Mouse (Mus musculus) adrenal gland, postnatal 25 days (tissue): ENCODE results near the gene Iffo2. TPM values are rescaled to one million over a fixed set of nuclear protein-coding genes. Genes with fewer than 3 reads are reported as not detected.

Experiments
- DNase-seq: peaks from one replicate; pipeline ENCODE4 v3.0.0; 2021; ENCODE audit warnings: mixed read lengths
- total RNA-seq: library from RNA; stranded (reverse); gene quantifications from 2 replicates; pipeline ENCODE4 v1.2.3, GENCODE M21; 2021

Iffo2 gene
- total RNA-seq, 1 experiment from 2014 or later = 15.0 TPM

DNA sequence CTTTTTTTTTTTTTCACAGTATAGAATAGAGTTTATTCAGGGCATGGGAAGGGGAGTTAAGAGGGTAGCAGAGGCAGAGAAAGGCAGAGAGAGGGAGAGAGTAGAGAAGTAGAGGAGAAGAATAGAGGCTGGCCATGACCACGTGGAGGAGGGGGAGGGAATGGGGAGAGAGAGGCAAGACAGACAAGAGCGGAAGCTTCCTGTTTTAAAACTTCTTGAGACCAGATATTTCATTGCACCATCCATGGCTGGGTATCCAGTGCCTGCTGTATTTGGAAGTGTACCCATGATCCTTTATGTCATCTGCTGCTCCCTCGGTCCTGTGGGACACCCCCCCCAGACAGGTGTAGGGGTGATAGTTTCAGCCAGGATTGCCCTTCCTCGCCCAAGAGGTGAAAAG lies 78.6 kb downstream of the Iffo2 start:
- no peak for DNase-seq

DNA sequence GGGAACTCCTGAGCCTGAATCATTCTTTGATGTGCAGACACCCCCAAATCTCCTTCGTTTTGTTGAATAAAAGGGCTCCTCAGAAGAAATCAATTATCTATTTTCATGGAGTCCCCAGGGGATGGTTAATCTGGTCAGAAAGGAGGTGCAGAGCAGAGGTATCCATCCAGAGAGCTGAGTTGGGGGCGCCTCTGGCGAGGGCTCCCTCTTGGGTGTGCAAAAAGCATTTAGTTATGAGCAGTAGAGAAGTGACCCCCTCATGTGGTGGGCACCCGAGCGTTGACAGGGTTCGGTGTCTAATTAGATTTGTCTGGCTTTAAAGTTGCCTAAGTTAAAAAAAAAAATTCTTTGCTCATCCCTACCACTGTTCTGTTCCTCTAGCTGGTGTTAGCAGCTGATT lies 80.6 kb downstream of the Iffo2 start:
- no peak for DNase-seq

DNA sequence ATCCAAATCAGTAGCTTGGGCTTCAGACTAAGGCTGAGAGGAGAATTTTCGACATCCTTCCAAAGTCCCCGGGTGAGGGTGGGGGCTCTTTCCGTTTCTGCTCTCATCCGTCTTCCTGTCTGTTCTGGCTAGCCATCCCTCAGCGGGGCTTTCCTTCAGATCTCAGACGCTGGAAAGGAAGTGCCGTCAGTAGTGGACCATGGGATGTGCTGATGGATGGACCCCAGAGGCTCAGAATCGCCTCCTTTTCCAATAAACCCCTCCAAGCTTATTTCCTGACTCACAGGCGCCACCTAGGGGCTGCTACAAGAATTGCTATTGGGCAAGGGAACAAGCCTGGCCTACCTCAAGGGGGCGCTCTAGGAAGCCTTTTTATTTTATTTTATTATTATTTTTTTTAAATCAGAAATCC lies 81.2 kb downstream of the Iffo2 start:
- peak; percentile 82 for DNase-seq

DNA sequence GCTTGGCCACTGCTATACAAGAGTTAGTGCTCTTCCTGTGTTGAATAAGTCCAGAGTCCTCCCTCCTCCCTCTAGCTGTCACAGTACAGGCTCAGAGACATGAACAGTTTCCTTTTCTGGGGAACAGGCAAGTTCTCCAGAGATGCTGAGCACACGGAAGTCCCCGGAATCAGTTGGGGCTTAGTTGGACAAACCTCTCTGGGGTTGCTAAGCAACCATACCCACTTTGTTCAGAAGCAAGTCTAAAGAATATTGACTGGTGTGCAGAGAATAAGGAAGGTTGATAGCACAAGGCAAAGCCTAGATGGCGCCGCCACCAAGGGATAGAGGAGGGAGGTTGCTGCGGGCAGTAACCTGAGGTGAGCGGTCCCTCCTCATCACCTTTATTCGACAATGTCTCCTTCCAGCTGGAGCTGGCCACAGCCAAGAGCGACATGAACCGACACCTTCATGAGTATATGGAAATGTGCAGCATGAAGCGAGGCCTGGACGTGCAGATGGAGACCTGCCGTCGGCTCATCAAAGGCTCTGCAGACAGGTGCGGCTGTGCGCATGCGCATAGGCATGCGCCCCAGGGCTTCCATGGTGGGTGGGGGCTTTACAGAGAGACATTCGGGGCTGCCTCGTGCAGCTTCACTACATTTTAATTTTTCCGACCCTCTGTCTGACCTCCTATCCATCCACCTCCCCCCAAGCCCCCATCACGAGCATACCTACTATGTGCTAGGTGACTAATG lies 84.3 kb downstream of the Iffo2 start:
- no peak for DNase-seq

DNA sequence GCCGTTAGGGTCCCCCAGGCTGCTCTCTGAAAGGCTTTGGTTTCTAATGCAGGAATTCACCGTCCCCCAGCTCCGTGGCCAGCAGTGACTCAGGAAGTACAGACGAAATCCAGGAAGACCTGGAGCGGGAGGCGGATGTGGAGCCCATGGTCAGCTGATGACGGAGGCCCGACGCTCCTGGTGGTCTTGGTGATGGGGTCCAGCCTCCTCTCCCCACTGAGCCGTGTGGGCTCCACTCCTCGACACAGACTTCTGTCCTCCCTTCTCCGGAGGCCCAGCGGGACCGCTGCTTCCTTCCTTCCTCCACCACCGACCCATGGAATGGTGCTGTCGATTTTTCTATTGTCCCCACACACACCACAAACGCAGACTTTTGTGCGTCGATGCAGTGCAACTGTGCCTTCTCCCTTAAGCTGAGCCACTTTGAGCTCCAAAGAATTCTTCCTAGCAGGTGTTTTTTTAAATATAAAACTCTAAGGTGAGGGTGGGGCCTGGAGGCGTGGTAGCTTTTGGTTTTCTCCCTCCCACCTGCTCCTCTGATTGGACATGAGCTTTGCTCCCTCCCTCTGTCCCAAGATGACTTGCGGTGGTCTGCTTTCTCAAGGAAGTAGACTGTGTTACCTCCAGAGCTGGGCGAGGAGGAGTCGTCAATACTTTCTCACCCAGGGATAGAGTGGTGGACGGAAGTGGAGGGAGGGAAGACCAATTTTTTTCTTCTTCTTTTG lies 86.1 kb downstream of the Iffo2 start:
- DNase-seq = no peak

DNA sequence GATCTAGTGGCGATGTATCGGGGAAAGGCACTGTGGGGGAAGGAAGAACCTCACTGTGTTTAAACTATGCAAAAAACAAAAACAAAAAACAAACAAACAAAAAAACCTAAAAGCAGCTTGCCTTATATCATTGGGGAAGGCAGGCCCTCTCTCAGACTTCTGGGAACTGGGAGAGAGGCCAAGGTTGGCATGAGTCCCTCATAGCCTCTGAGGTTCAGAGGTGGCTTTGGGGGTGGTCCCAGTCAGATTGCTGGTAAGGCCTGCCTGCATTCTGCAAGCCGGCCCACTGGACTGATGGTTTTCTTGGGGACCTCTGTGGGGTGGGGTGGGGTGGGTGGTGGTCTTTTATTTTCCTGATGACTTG lies 86.6 kb downstream of the Iffo2 start:
- no peak for DNase-seq

DNA sequence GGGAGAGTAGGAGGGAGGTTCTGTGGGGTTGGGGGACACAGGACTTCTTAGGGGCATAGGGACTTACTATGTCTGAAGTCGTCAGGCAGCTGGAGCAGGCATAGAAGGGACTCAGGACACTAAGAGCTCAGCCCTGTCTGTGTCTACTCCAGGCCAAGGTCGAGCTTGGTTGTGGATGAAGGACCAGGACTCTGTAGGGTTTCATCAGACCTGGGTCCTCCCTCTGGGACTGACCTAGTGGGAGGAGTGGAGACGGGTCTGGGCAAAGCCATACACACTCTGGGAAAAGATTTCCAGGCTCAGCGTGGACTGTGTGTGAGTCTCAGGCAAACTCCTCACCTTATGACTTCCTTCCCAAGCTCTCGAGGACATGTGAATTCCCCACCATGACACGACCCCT lies 89.4 kb downstream of the Iffo2 start:
- DNase-seq = no peak

DNA sequence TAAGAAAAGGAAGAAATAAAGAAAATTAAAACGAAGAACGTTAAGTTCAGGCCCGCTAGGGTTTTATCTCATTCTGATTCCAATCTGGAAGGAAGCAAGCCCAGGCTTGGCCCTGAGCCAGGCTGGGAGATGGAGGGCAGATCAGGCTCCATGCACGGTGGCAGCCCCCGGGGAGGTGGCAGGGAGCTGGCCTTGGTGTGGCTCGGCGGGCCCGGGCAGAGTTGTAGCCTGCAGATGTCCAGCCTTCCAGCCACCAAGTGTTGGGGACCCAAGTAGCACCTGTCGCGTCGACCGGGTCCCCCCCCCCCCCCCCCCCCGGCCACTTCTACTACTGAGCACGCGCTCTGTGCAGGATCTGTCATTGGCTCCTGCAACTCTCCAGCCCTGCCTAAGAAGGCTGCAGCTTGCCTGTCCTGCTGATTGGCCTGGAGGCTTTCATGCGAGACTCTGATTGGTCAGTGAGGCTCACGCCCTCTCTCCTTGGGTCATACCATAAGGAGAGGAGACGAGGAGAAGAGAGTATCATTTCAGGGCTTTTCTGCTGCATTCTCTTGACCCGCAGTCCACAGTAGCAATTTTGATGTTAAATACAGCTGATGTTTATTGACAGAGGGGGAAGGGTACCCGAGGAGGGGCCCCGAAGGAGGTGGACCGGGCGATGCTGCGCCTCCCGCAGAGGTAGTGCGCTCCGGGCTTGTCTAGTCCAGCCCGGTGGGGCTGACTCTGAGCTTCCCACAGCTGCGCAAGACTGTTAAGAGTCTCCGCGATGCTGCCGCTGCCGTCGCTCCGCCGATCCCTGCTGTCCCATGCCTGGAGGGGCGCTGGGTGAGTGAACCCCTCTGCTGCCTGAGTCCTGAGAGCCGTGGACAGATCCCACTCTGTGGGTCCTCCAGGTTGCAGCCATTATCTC lies 92.3 kb downstream of the Iffo2 start, which contains the start of gene Aldh4a1:
Gene Aldh4a1 (plus strand): TSS at position 494 of the 910 bp plus-strand sequence.
- DNase-seq = peak; percentile 88

DNA sequence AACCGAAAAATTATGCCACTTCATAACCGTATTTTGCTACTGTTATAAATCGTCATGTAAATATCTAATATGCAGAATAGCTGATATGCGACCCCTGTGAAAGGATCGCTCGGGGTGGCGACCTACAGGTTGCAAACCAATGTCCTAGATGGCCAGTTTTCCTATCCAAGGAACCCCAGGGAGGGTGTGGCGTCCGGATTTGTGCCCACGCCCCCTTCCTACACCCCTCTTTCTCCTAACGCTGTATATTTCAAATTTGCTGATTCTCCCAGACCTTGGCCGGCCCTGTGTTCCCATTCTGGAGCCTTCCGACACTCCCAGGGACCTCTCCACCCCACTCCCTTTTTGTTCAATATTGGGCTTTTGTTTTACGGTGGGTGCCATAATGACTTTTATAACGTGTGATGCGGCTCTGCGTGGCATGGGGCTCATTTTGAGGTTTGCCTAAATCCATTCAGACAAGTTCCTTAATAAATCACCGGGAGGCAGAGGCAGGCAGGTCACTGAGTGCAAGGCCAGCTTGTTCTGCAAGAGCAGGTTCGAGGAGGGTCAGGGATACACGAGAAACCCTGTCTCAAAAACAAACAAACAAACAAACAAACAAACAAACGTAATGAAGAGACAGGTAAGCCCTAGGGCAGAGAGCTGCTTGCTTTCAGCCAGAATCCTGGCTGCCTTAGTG lies 93.2 kb downstream of the Iffo2 start:
- DNase-seq = no peak

DNA sequence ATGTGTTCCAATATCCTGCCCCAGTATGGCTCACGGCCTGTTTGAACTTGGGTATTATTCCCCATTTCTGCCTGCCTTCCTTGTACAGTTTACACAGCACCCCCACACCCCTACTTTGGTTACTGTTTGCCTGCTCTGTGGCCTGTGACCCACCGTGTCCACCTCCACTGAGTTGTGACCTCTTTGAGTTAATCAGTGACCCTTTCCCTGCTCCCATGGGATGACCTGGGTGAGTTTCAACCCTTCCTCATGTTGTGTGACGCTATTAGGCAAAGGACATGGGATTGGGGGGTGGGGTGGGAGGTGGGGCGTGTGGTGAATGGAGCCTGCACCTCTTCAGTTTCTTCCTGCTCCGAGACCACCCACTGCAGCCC lies 93.8 kb downstream of the Iffo2 start:
- no peak for DNase-seq

DNA sequence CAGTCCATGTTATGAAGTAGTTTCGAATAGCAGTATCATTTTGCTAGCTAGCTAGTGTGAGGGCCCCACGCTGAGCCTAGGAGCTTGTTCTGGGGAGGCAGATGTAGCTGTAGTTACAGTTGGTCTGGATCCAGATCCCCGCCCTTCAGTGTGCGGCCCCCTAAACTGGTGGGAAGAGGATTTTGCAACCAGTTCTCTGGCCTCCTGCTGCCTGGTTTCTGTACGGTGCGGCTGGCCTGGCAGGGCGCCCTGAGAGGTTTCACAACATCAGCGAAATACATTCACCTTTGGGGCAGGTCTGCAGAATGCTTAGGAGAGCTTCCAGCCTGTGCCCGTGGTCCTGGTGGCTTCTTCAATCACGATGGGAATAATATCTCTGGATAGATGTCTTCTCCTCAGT lies 94.4 kb downstream of the Iffo2 start:
- DNase-seq = peak; percentile 53

DNA sequence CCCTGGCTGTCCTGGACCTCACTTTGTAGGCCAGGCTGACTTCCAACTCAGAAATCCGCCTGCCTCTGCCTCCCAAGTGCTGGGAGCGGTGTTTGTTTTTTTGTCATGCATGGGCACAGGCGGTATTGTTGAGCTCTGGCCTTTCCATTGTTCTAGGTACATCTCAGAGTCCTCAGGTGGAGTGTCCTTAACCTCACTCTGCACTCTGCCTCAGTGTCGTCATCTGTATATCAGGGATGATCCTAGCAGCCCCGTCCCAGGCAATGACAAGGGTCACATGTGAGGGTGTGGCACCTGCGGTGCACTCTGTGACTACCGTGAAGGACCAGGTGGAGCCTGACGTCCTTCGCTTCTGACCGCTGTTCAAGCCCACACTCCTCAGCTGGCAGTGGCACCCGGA lies 97.0 kb downstream of the Iffo2 start:
- no peak for DNase-seq

DNA sequence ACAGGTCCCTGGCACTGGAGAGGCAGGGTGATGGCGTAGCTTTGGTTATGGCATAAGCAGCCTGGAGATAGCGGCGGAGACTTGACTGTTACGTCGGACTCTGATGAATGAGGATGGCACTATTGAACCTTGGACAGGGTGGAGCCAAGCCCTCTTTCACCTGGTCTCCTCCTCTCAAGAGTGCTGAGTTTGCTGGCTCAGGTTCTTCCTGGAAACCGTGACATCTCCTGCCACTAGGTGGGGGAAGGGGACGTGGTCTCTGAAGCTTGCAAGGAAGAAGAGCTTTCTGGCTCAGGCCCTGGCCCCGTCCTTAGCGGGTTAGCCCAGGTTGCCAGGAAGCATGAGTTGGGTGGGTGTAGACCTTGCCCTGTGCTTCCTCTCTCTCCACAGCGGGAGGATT lies 99.8 kb downstream of the Iffo2 start:
- DNase-seq = no peak

DNA sequence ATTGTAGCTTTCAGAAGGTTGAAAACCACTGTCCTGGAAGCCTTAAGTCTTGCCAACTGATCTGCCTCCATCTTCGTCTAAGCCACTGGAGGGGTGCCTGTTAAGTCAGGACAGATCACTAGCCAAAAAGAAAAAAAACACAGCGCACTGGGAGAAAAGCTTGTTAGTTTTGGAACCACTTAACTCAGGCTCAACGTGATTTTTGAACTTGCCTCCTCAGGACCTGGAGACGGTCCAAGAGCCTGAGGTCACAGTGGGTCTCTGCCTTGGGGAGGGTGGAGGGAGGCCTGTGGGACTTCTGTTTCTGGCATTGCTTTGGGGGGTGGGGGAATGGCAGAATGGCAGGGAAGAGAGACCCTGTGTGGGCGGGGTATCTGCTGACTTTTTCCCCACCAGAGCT lies 100.8 kb downstream of the Iffo2 start:
- DNase-seq = peak; percentile 25

DNA sequence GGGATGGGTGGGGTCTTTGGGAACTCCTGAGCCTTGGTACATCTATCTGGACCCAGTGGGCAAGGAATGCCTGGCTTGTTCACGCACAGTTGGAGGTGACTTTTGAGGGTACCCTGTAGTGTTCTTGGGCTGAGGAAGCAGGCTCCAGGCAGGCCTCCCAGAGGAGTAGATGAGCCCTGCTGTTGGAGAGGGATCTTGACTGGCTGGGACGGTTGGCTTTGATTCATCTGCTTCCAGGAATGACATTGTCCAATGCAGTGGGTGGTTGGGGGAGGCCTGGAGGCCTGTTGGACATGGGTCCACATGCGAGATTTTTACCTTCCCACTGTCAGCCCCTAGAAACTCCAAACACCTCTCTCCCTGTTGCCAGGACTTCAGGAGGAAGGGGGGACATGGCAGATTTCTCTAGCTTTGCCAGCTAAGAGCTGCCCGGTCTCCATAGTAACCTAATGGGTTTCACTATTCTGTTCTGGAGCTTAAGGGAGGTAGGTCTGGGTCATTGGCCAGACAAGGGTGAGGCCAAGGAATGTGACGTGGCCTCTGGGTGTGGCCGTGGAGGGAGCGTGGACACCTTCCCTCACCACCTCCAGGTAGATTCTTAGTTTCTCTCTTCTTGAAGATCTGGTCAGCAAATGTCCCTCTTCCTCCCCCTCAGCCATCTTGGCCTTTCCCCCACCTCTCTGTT lies 101.4 kb downstream of the Iffo2 start:
- no peak for DNase-seq

DNA sequence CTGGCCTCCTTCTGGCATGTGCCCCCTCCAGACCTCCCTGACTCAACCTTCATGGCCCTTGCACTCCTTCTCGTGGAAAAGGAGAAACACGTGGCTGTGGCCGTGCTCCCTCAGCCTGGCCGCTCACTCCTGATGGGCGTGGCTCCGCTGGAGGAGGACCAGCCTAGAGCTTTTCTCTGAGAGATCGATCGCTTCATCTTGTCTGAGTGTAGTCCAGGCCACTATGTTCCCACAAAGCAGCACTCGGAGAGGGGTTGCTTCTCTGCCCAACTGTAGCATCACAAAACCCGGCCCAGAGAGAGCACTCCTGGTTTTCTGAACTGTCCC lies 101.9 kb downstream of the Iffo2 start:
- no peak for DNase-seq

DNA sequence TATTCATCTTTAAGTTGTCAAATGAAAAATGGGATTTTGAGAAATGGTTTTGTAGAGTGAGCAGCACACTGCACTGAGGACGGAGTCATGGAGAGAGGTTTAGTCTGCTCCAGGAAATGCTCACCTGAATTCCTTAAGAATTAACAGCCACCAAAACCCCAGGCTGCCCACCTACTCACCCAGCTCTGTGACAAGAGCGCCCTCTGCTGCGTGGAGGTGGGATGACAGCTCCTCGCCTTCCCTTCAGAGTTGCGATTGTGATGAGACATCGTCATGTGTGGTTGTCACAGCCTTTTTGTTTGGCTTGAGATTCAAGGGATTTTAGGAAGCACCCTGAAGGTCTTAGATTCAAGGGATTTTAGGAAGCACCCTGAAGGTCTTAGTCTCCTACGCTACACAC lies 106.0 kb downstream of the Iffo2 start:
- peak; percentile 74 for DNase-seq

DNA sequence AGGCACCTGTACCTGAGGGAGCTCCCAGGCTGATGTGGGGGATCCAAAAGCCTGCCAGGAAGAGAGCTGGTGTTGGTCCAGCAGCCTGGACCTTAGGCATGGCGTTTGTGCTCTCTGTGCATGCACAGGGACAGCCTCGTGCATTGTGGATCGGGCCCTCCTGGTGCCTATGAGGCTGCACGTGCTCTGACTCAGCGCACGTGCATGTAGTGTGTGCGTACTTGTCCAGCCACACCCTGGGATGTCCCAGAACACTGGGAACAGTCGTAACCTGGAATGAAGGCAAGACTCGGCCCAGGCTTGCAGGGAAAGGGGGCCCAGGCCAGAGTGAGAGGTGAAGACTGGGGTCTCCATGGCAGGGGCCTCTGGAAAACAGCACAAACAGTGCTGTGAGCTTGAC lies 107.5 kb downstream of the Iffo2 start:
- DNase-seq = no peak

DNA sequence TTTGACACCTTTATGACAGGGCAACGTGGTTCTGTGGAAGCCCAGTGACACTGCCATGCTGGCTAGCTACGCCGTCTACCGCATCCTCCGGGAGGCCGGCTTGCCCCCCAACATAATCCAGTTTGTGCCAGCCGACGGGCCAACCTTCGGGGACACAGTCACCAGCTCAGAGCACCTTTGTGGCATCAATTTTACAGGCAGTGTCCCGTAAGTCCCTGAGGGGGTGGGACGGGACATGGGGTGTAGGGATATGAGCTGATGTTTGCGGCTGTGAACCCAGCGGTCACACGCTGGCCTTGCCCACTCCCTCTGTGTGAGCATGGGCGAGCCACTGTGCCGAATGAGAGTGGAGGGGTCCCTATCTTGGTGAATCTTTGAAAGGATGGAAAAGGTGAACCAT lies 108.0 kb downstream of the Iffo2 start:
- DNase-seq = no peak

DNA sequence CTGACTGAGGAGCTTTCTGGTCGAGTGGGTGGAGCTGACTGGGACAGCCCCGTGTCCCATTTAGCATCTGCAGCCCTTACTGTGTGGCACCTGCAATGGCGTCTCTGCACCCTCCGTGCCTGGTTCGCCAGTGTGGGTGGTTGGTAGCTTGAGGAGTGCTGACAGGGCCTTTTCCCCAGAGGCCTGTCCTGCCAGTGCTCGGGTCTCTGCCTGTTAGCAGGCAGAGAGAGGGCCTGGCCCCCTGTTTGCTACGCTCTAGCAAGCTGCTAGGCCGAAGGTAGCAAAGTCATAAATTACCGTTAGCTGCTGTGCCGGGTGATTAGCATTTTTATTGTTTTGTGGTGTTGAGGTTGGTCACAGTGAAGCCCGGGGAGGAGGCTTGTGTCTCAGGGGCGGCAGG lies 109.5 kb downstream of the Iffo2 start:
- no peak for DNase-seq

DNA sequence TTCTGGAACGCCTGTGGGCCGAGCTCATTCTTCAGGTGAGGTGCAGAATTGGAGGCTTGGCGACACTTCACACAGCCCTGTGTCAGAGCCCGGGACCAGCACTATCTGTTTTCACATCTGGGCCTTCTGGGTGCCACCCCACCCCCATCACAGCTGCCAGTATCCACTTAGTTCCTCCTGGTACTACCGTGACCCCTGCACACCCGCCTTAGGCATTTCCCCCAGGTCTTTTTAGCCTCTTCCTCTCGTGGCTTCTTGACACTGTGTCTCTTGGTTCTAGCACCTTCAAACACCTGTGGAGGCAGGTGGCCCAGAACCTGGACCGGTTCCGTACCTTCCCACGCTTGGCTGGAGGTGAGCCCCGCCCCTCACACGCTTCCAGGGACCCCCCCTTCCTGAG lies 110.0 kb downstream of the Iffo2 start:
- DNase-seq = no peak

DNA sequence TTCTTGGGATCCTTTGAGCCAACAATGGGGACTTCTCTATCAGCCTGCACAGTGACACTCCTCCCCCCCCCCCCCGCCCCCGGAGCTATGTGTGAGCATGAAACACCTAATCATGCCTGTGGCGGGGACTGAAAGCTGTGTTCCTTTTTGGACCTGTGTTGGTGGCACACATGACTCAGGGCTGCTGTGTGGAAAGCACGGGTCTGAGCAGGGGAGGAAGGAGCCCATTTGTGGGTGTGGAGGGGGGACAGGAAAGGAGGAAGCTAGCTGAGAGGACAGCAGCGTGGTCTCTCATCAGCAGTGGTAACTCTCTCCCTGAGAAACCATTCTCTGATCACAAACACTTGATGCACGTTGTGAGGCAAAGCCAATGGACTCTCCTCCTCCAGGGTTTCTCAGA lies 110.4 kb downstream of the Iffo2 start:
- DNase-seq = no peak
